Mouse (Mus musculus): ENCODE results near the gene Jak2. TPM values are rescaled to one million over a fixed set of nuclear protein-coding genes. Genes with fewer than 3 reads are reported as not detected.

Jak2 gene
- polyA plus RNA-seq, 1 experiment = 13.4 TPM

- no peak for DNase-seq (ENCODE audit: low read depth)
Measured at GRCm38 (mm10) chr19:29362173-29362930, 110.7 kb downstream of the Jak2 start.

Other genes starting within 250 kb of the Jak2 start
- gene Ak3, start 203.9 kb upstream of the Jak2 start, polyA plus RNA-seq (2012; rRNA removed) = 102 and 125 TPM in 2 replicates
- gene Rcl1, start 150.5 kb upstream of the Jak2 start, polyA plus RNA-seq (2012; rRNA removed) = 18.5 and 19.6 TPM in 2 replicates
- gene Insl6, start 73.5 kb downstream of the Jak2 start, polyA plus RNA-seq (2012; rRNA removed) = 22.0 and 26.9 TPM in 2 replicates
- not detected in 2 replicates for gene Rln1, start 82.8 kb downstream of the Jak2 start, polyA plus RNA-seq (2012; rRNA removed)
- gene Plgrkt, start 115.6 kb downstream of the Jak2 start, polyA plus RNA-seq (2012; rRNA removed) = 42.7 and 54.3 TPM in 2 replicates
- gene Cd274, start 115.6 kb downstream of the Jak2 start, polyA plus RNA-seq (2012; rRNA removed) = 5.6 and 7.4 TPM in 2 replicates
- 0.11 TPM in 1 of 2 replicates, not detected in the other for gene Pdcd1lg2, start 159.1 kb downstream of the Jak2 start, polyA plus RNA-seq (2012; rRNA removed)